Mouse (Mus musculus): ENCODE data around the gene Caskin1. TPM values are rescaled to one million over a fixed set of nuclear protein-coding genes. Genes with fewer than 3 reads are reported as not detected.

Gene Caskin1
- polyA plus RNA-seq, 1 experiment from 2014 or later: 32.8 TPM

DNA sequence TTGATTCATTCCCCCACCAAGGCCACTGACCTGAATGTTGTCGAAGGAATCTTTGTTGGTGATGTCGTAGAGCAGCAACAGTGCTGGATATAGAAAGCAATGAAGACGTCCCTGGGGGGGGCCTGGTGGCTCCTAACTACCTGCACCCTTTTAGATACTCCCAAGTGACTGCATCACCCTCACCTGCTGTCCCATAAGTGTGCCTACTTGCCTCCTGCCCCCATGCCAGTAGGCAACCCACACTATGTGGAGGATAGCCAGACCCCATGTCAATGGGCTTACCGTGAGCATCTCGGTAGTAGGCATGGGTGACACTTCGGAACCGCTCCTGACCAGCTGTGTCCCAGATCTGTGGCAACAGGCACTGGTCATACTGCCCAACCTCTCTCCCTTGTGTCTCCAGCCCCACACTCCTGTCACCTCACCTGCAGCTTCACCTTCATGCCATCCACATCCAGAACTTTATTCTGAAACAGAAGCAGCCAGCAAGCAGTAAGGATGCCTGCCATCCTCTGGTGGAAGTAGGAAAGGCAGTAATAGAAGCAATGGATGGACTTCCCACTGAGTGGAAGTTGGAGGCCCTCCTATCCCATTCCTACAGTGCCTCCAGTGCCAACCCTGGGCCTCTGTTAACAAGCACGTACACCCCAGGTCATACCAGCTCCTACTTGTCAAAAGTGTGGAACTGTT, 42.1 kb downstream of the Caskin1 start:
- Histone ChIP-seq H3K4me3 (peak overlapping the region; percentile 62; the same call in 1 of the 2 replicates), H3K27ac (peak overlapping the region; percentile 58; the same call in 1 of the 2 replicates), H3K36me3 (peaks cover 14% of the 10 kb centered on the region), H3K27me3 (peaks cover 11% of the 10 kb centered on the region; the same call in 1 of the 2 replicates), H3K9me3 (no peaks in the 10 kb centered on the region), H3K4me1 (replicated peaks) (peaks cover 68% of the 10 kb centered on the region), H3K4me2 (peak overlapping the region; percentile 83), H3K9ac (peak overlapping the region; percentile 83)
- no peak for ATAC-seq (ENCODE audit: low FRiP score)
- 37% methylated on average over 8 of the region's 8 CpGs for WGBS

DNA sequence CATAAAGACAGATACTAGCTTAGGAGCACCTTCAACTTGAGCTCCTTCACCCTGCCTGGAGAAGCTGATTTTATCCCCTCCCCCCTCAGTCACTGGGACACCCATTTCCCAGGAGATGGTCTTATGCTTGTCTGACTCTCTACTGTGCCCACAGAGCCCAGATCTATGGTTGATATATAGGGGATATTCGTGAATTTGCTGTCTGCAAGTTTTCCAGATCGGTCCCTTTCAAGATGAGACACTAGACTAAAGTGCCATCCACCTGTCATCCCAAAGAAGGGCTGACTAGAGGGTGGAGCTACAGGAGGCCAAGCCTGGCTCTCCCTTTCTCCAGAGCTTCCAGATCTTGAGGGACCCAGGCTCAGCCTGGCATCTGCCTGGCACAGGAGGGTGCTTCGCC, 42.7 kb downstream of the Caskin1 start:
- no peak overlapping the region for H3K4me3 ChIP-seq
- 76% methylated on average over 3 of the region's 3 CpGs for WGBS
- no peak overlapping the region for H3K4me2 ChIP-seq

DNA sequence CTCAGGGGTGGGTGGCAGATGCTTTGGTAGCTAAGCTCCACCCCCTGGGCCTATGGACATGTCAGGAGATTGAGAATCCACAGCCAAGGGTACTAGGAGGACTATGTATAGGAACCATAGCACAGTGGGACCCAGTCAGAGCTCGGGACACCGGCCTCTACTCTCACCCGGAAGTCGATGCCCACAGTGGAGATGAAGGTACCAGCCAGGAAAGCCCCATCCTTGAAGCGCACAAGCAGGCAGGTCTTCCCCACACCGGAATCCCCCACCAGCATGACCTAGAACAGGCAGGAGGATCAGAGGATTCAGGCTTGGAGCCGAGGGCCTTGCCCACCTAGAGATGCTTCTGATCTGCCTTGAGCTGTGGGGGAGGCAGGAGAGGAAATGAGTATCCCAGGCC, 43.6 kb downstream of the Caskin1 start:
- H3K4me2 ChIP-seq: no peak overlapping the region
- H3K27me3 ChIP-seq: peaks cover 11% of the 10 kb centered on the region; the same call in 1 of the 2 replicates
- H3K36me3 ChIP-seq: peaks cover 14% of the 10 kb centered on the region
- ATAC-seq (ENCODE audit: low FRiP score): no peak
- no peak overlapping the region for H3K27ac ChIP-seq
- WGBS: 82% methylated on average over 7 of the region's 7 CpGs
- no peak overlapping the region for H3K4me3 ChIP-seq
- H3K9me3 ChIP-seq: no peaks in the 10 kb centered on the region
- peak overlapping the region; percentile 83 for H3K9ac ChIP-seq
- peaks cover 53% of the 10 kb centered on the region for H3K4me1 ChIP-seq (replicated peaks)

More for the DNA sequence above, 42.7 kb downstream of the Caskin1 start:
- peaks cover 14% of the 10 kb centered on the region for H3K36me3 ChIP-seq
- ATAC-seq (ENCODE audit: low FRiP score): no peak
- no peak overlapping the region for H3K27ac ChIP-seq
- peaks cover 11% of the 10 kb centered on the region; the same call in 1 of the 2 replicates for H3K27me3 ChIP-seq
- H3K9ac ChIP-seq: peak overlapping the region; percentile 83
- H3K9me3 ChIP-seq: no peaks in the 10 kb centered on the region
- peaks cover 63% of the 10 kb centered on the region for H3K4me1 ChIP-seq (replicated peaks)

DNA sequence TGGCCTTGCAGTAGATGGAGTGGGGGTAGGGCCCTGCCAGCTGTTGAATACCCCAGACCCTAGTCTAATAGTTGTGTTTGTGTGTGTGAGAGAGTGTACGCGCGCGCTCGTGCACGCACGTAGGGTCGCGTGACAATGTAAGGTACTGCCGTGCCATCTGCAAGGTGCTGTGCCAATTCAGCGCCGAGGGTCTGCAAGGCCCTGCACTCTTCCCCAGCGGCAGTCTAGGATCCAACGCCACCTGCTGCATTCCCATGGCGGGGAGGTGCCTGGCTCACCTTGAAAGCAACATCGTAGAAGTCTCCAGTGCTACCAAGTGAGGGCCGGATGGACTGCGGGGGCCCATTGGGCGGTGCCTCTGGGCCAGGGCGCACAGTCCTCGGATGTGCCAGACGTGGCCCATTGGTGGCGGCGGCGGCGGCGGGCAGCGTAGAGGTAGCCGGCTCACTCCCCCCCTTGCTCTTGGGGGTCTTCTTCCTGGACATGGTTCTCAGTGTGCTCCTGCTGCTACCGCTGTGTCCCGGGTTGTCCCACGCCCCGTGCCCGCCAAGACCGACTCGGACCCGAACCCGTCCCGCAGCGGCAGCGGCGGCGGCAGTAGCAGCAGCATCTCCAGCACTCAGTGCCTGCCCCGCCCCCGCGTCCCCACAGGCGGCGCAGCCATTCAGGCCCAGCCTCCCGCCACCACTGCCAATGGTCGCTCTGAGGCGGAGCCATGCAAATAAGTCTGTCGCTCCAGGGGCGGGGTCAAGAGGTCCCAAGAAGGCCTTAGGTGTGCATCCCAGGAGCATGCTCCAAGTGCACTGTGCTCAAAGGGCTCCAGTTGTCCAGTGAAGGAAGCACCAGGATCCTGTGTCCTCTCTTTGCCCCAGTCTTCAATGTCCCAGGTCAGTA, 44.9 kb downstream of the Caskin1 start:
- Histone ChIP-seq H3K4me2 (peak overlapping the region; percentile 61), H3K9ac (peak overlapping the region; percentile 83), H3K9me3 (no peaks in the 10 kb centered on the region), H3K4me1 (replicated peaks) (peaks cover 57% of the 10 kb centered on the region), H3K36me3 (peaks cover 14% of the 10 kb centered on the region), H3K4me3 (peak overlapping the region; percentile 34), H3K27ac (no peak overlapping the region), H3K27me3 (peaks cover 11% of the 10 kb centered on the region; the same call in 1 of the 2 replicates)
- 10% methylated on average over 52 of the region's 53 CpGs for WGBS
- 0 out of 2 replicates have a peak, but pooled peaks have one; percentile 11 for ATAC-seq (ENCODE audit: low FRiP score)

DNA sequence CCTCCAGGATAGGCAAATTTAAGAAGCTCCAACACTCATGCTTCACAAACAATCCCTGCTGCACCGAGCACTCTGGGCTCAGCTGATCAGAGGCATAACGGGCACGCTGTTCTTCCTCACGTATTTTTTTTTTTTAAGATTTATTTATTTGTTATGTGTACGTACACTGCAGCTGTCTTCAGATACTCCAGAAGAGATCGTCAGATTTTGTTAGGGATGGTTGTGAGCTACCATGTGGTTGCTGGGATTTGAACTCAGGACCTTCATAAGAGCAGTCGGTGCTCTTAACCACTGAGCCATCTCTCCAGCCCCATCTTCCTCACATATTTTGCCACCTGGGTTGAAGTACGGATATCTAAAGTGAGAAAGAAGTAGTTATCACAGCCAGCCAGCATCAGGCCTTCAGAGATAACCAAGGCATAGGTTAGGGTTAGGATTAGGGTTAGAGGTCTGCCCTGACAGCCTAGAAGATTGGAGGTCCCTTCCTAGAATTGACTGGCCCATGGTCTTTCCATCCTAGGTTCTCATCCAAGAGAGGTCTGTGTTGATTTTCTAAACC, 45.8 kb downstream of the Caskin1 start, which contains the start of gene Rab26:
Gene Rab26, minus strand, starts transcription at position 51 of the 559 bp plus-strand sequence.
- peak within 1 kb of the TSS; percentile 83 for H3K9ac ChIP-seq
- H3K4me1 ChIP-seq (replicated peaks): peaks cover 50% of the 10 kb centered on the region
- WGBS: 86% methylated on average over 8 of the region's 8 CpGs
- no peak for ATAC-seq (ENCODE audit: low FRiP score)
- H3K4me2 ChIP-seq: peak within 1 kb of the TSS; percentile 61
- H3K36me3 ChIP-seq: peaks cover 14% of the 10 kb centered on the region
- H3K4me3 ChIP-seq: peak within 1 kb of the TSS; percentile 34
- H3K27me3 ChIP-seq: peaks cover 11% of the 10 kb centered on the region; the same call in 1 of the 2 replicates
- no peak within 1 kb of the TSS for H3K27ac ChIP-seq
- no peaks in the 10 kb centered on the region for H3K9me3 ChIP-seq

DNA sequence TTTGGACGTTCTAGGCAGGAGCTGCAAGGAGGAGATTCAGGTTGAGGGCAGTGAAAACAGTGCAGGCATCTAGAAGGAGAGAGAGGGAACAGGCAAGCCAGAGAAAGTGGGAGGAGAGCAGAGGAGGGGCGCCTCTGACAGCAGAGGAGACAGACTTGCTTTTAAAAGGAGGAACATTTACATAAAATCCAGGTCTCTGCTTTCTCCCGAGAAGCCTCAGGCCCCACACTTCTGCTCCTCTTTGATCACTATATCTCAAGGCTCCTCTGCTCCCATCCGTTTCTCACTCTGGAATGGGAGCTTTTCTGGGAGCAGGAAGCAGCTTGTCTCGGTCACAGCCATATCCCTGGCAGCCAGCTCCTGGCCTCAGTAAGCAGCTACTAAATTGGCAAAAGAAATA, 46.9 kb downstream of the Caskin1 start:
- no peak overlapping the region for H3K4me2 ChIP-seq
- no peak for ATAC-seq (ENCODE audit: low FRiP score)
- H3K36me3 ChIP-seq: peaks cover 7% of the 10 kb centered on the region
- 0 out of 2 replicates have a peak overlapping the region, but pooled peaks have one; percentile 15 for H3K9ac ChIP-seq
- WGBS: 54% methylated on average over 5 of the region's 5 CpGs
- H3K27ac ChIP-seq: no peak overlapping the region
- H3K4me1 ChIP-seq (replicated peaks): peaks cover 39% of the 10 kb centered on the region
- no peaks in the 10 kb centered on the region for H3K9me3 ChIP-seq
- H3K4me3 ChIP-seq: no peak overlapping the region
- peaks cover 11% of the 10 kb centered on the region; the same call in 1 of the 2 replicates for H3K27me3 ChIP-seq

DNA sequence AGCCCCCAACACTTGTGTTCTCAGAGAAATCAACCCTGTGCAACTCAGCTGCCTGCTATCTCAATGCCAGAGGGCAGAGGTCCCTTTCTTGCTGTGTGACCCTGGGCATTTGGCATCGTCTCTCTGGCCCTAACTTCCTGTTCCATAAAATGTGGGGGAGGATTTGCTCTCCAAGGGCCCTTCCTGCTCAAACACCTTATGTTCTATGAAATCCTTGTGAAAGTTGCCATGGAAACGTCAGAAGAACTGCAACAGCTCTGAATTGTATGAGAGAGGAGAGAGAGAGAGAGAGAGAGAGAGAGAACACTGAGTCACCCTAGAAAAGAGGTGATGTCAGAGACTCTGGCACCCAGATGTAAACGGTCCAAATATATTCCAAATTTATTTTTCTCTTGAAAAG, 49.1 kb downstream of the Caskin1 start:
- Histone ChIP-seq H3K27me3 (peaks cover 5% of the 10 kb centered on the region; the same call in 1 of the 2 replicates), H3K36me3 (no peaks in the 10 kb centered on the region), H3K4me1 (replicated peaks) (peaks cover 17% of the 10 kb centered on the region), H3K27ac (no peak overlapping the region), H3K9ac (peak overlapping the region; percentile 35; the same call in 1 of the 2 replicates), H3K4me3 (no peak overlapping the region), H3K4me2 (no peak overlapping the region), H3K9me3 (no peaks in the 10 kb centered on the region)
- WGBS: 44% methylated on average over 3 of the region's 3 CpGs
- ATAC-seq (ENCODE audit: low FRiP score): no peak

DNA sequence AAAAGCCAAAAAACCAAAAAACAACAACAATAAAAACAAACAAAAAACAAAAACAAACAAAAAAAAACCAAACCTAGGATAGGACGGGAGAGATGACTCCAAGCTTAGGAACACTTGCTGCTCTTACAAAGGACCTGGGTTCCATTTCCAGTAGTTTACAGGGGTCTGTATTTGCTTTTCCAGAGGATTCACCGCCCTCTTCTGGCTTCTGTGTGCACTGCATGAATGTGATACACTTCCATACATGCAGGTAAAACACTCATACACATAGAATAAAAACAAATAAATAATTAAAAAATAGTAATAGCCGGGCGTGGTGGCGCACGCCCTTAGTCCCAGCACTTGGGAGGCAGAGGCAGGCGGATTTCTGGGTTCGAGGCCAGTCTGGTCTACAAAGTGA, 50.5 kb downstream of the Caskin1 start:
- peaks cover 5% of the 10 kb centered on the region; the same call in 1 of the 2 replicates for H3K4me1 ChIP-seq (replicated peaks)
- no peaks in the 10 kb centered on the region for H3K9me3 ChIP-seq
- H3K4me2 ChIP-seq: no peak overlapping the region
- H3K9ac ChIP-seq: no peak overlapping the region
- H3K4me3 ChIP-seq: no peak overlapping the region
- WGBS: 74% methylated on average over 8 of the region's 8 CpGs
- H3K27ac ChIP-seq: no peak overlapping the region
- H3K36me3 ChIP-seq: no peaks in the 10 kb centered on the region
- no peak for ATAC-seq (ENCODE audit: low FRiP score)
- H3K27me3 ChIP-seq: no peaks in the 10 kb centered on the region

DNA sequence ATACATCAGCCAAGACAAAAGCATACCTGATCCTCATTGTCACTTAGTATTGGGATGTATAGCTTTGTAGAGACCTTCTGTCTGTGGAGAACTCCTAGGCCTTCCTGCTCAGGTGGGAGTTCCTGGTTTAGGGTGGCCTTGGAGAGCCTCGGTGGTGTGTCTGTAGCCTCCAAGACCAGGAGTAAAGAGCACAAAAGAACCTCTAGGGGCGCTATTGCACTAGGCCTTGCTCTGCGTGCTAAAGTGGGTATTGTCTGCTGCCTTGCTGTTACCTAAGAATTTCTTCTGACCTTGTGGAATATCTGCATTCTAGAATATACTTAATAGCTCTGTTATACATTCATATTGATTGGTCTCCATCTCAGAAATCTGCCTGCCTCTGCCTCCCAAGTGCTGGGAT, 52.0 kb downstream of the Caskin1 start:
- Histone ChIP-seq H3K4me2 (no peak overlapping the region), H3K36me3 (no peaks in the 10 kb centered on the region), H3K4me3 (no peak overlapping the region), H3K27ac (no peak overlapping the region), H3K9me3 (no peaks in the 10 kb centered on the region), H3K27me3 (peaks cover 6% of the 10 kb centered on the region; the same call in 1 of the 2 replicates), H3K4me1 (replicated peaks) (peaks cover 10% of the 10 kb centered on the region), H3K9ac (no peak overlapping the region)
- 7% methylated on average over 3 of the region's 3 CpGs for WGBS
- no peak for ATAC-seq (ENCODE audit: low FRiP score)

DNA sequence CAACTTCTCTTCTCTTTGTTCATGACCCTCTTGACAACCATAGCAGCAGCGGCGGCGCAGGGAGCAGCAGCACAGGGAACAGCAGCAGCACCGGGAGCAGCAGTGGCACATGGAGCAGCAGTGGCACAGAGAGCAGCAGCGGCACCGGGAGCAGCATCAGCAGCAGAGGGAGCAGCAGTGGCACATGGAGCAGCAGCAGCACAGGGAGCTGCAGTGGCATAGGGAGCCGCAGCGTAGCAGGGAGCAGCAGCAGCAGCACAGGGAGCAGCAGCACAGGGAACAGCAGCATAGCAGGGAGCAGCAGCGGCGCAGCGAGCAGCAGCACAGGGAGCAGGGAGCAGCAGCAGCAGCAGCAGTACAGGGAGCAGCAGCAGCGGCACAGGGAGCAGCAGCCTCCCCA, 56.2 kb downstream of the Caskin1 start:
- Histone ChIP-seq H3K27ac (no peak overlapping the region), H3K36me3 (no peaks in the 10 kb centered on the region), H3K27me3 (peaks cover 29% of the 10 kb centered on the region), H3K4me1 (replicated peaks) (peaks cover 15% of the 10 kb centered on the region), H3K4me2 (peak overlapping the region; percentile 38), H3K9ac (peak overlapping the region; percentile 46; the same call in 1 of the 2 replicates), H3K4me3 (0 out of 2 replicates have a peak overlapping the region, but pooled peaks have one; percentile 4), H3K9me3 (no peaks in the 10 kb centered on the region)
- WGBS: 21% methylated on average over 12 of the region's 12 CpGs
- no peak for ATAC-seq (ENCODE audit: low FRiP score)

DNA sequence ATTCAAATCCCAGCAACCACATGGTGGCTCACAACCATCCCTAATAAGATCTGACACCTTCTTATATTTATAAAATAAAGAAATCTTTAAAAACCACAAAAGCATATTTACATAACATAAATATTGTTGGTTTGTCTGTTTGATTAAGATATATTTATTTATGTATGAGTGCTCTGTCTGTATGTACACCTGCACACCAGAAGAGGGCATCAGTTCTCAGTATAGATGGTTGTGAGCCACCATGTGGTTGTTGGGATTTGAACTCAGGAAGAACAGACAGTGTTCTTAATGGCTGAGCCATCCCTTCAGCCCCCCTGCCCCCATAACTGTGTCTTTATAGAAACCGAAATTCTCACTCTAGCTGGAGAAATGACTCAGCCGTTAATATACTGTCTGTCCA, 56.8 kb downstream of the Caskin1 start:
- peaks cover 29% of the 10 kb centered on the region for H3K27me3 ChIP-seq
- no peak overlapping the region for H3K4me2 ChIP-seq
- H3K36me3 ChIP-seq: no peaks in the 10 kb centered on the region
- no peak for ATAC-seq (ENCODE audit: low FRiP score)
- H3K9me3 ChIP-seq: no peaks in the 10 kb centered on the region
- H3K4me3 ChIP-seq: no peak overlapping the region
- H3K9ac ChIP-seq: no peak overlapping the region
- peaks cover 15% of the 10 kb centered on the region for H3K4me1 ChIP-seq (replicated peaks)
- no peak overlapping the region for H3K27ac ChIP-seq
- WGBS: 85% methylated on average over 2 of the region's 2 CpGs

DNA sequence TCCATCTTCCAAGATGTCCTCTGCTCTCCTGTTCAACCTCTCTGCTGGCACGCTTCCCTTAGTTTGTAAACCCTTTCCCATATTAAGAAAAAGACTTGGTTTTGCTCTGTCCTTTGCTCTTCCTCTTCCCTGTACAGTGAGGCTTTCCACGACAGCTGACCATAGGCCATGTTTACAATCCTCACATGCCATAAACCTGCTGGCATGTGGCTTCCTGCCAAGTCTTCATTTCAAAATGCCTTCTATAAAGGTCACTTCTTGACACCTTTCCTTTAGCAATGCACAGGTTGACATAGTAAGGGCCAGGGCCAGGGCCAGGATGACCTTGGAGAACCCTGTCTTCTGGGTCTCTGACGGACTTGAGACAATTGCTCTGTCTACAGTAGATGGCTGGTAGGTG, 57.8 kb downstream of the Caskin1 start:
- no peak overlapping the region for H3K4me3 ChIP-seq
- H3K27me3 ChIP-seq: peaks cover 29% of the 10 kb centered on the region
- peaks cover 20% of the 10 kb centered on the region for H3K4me1 ChIP-seq (replicated peaks)
- H3K9me3 ChIP-seq: no peaks in the 10 kb centered on the region
- WGBS: 94% methylated on average over 3 of the region's 3 CpGs
- H3K36me3 ChIP-seq: no peaks in the 10 kb centered on the region
- 0 out of 2 replicates have a peak overlapping the region, but pooled peaks have one; percentile 24 for H3K9ac ChIP-seq
- ATAC-seq (ENCODE audit: low FRiP score): no peak
- no peak overlapping the region for H3K4me2 ChIP-seq
- no peak overlapping the region for H3K27ac ChIP-seq

Data from hindbrain, embryonic 13.5 days (tissue).